Mouse (Mus musculus): ENCODE results near the gene 4932438A13Rik.

Gene 4932438A13Rik

GRCm38 (mm10) chr3:36862721-36863275, at the start of gene 4932438A13Rik:
Gene 4932438A13Rik, plus strand, starts transcription at chr3:36863104.
- H3K4me3 ChIP-seq (replicated peaks; ENCODE audit: low read length), result peak within 1 kb of the TSS; percentile 87
- H3K9me3 ChIP-seq (ENCODE audit: low read length), result 0 out of 2 replicates have a peak, but pooled peaks cover 8% of the 10 kb centered on the region
- peaks cover 3% of the 10 kb centered on the region; the same call in 1 of the 2 replicates for H3K4me1 ChIP-seq (replicated peaks; ENCODE audit: low read depth, low read length)
- H3K27me3 ChIP-seq (ENCODE audit: insufficient read depth, low read length), result no peaks in the 10 kb centered on the region
- peaks cover 13% of the 10 kb centered on the region for H3K36me3 ChIP-seq (ENCODE audit: insufficient read depth, low read length)
- TF ChIP-seq CTCF (conservative IDR thresholded peaks at IDR 0.05; ENCODE audit: low read length) (no peak), NANOG (IDR thresholded peaks at IDR 0.05; ENCODE audit: borderline replicate concordance, low read length) (no peak), POU5F1 (IDR thresholded peaks at IDR 0.05; ENCODE audit: borderline replicate concordance, low read length) (no peak)

- Histone ChIP-seq H3K4me1 (replicated peaks; ENCODE audit: low read depth, low read length) (no peaks in the 10 kb centered on the region), H3K27me3 (ENCODE audit: insufficient read depth, low read length) (no peaks in the 10 kb centered on the region), H3K9me3 (ENCODE audit: low read length) (no peaks in the 10 kb centered on the region), H3K4me3 (replicated peaks; ENCODE audit: low read length) (no peak overlapping the region), H3K36me3 (ENCODE audit: insufficient read depth, low read length) (no peaks in the 10 kb centered on the region)
- TF ChIP-seq POU5F1 (IDR thresholded peaks at IDR 0.05; ENCODE audit: borderline replicate concordance, low read length) (no peak), NANOG (IDR thresholded peaks at IDR 0.05; ENCODE audit: borderline replicate concordance, low read length) (no peak), CTCF (conservative IDR thresholded peaks at IDR 0.05; ENCODE audit: low read length) (no peak)
Measured at GRCm38 (mm10) chr3:36816633-36817032, 46.3 kb upstream of the 4932438A13Rik start.

- H3K36me3 ChIP-seq (ENCODE audit: insufficient read depth, low read length), result no peaks in the 10 kb centered on the region
- no peaks in the 10 kb centered on the region for H3K4me1 ChIP-seq (replicated peaks; ENCODE audit: low read depth, low read length)
- H3K9me3 ChIP-seq (ENCODE audit: low read length), result no peaks in the 10 kb centered on the region
- no peak overlapping the region for H3K4me3 ChIP-seq (replicated peaks; ENCODE audit: low read length)
- H3K27me3 ChIP-seq (ENCODE audit: insufficient read depth, low read length), result no peaks in the 10 kb centered on the region
- TF ChIP-seq NANOG (IDR thresholded peaks at IDR 0.05; ENCODE audit: borderline replicate concordance, low read length), result no peak
- TF ChIP-seq CTCF (conservative IDR thresholded peaks at IDR 0.05; ENCODE audit: low read length), result no peak
- TF ChIP-seq POU5F1 (IDR thresholded peaks at IDR 0.05; ENCODE audit: borderline replicate concordance, low read length), result no peak
Measured at GRCm38 (mm10) chr3:36819402-36819801, 43.5 kb upstream of the 4932438A13Rik start.

GRCm38 (mm10) chr3:36821037-36821436, 41.9 kb upstream of the 4932438A13Rik start:
- no peak overlapping the region for H3K4me3 ChIP-seq (replicated peaks; ENCODE audit: low read length)
- H3K36me3 ChIP-seq (ENCODE audit: insufficient read depth, low read length), result no peaks in the 10 kb centered on the region
- TF ChIP-seq POU5F1 (IDR thresholded peaks at IDR 0.05; ENCODE audit: borderline replicate concordance, low read length), result no peak
- TF ChIP-seq CTCF (conservative IDR thresholded peaks at IDR 0.05; ENCODE audit: low read length), result no peak
- no peak for TF ChIP-seq NANOG (IDR thresholded peaks at IDR 0.05; ENCODE audit: borderline replicate concordance, low read length)
- H3K9me3 ChIP-seq (ENCODE audit: low read length), result no peaks in the 10 kb centered on the region
- no peaks in the 10 kb centered on the region for H3K27me3 ChIP-seq (ENCODE audit: insufficient read depth, low read length)
- H3K4me1 ChIP-seq (replicated peaks; ENCODE audit: low read depth, low read length), result no peaks in the 10 kb centered on the region

GRCm38 (mm10) chr3:36825098-36825497, 37.8 kb upstream of the 4932438A13Rik start:
- no peaks in the 10 kb centered on the region for H3K36me3 ChIP-seq (ENCODE audit: insufficient read depth, low read length)

GRCm38 (mm10) chr3:36825554-36825953, 37.4 kb upstream of the 4932438A13Rik start:
- no peak for TF ChIP-seq POU5F1 (IDR thresholded peaks at IDR 0.05; ENCODE audit: borderline replicate concordance, low read length)
- no peak for TF ChIP-seq CTCF (conservative IDR thresholded peaks at IDR 0.05; ENCODE audit: low read length)
- TF ChIP-seq NANOG (IDR thresholded peaks at IDR 0.05; ENCODE audit: borderline replicate concordance, low read length), result no peak

More at GRCm38 (mm10) chr3:36825098-36825497, 37.8 kb upstream of the 4932438A13Rik start:
- Histone ChIP-seq H3K9me3 (ENCODE audit: low read length) (no peaks in the 10 kb centered on the region), H3K4me3 (replicated peaks; ENCODE audit: low read length) (no peak overlapping the region), H3K27me3 (ENCODE audit: insufficient read depth, low read length) (no peaks in the 10 kb centered on the region), H3K4me1 (replicated peaks; ENCODE audit: low read depth, low read length) (no peaks in the 10 kb centered on the region)
- TF ChIP-seq POU5F1 (IDR thresholded peaks at IDR 0.05; ENCODE audit: borderline replicate concordance, low read length), result no peak
- no peak for TF ChIP-seq CTCF (conservative IDR thresholded peaks at IDR 0.05; ENCODE audit: low read length)
- no peak for TF ChIP-seq NANOG (IDR thresholded peaks at IDR 0.05; ENCODE audit: borderline replicate concordance, low read length)

GRCm38 (mm10) chr3:36827274-36828025, 35.5 kb upstream of the 4932438A13Rik start:
- Histone ChIP-seq H3K4me3 (replicated peaks; ENCODE audit: low read length) (no peak overlapping the region), H3K27me3 (ENCODE audit: insufficient read depth, low read length) (no peaks in the 10 kb centered on the region), H3K36me3 (ENCODE audit: insufficient read depth, low read length) (no peaks in the 10 kb centered on the region), H3K4me1 (replicated peaks; ENCODE audit: low read depth, low read length) (no peaks in the 10 kb centered on the region), H3K9me3 (ENCODE audit: low read length) (no peaks in the 10 kb centered on the region)
- TF ChIP-seq POU5F1 (IDR thresholded peaks at IDR 0.05; ENCODE audit: borderline replicate concordance, low read length), result no peak
- TF ChIP-seq CTCF (conservative IDR thresholded peaks at IDR 0.05; ENCODE audit: low read length), result no peak
- TF ChIP-seq NANOG (IDR thresholded peaks at IDR 0.05; ENCODE audit: borderline replicate concordance, low read length), result no peak

More at GRCm38 (mm10) chr3:36825554-36825953, 37.4 kb upstream of the 4932438A13Rik start:
- no peaks in the 10 kb centered on the region for H3K9me3 ChIP-seq (ENCODE audit: low read length)
- no peaks in the 10 kb centered on the region for H3K36me3 ChIP-seq (ENCODE audit: insufficient read depth, low read length)
- H3K4me1 ChIP-seq (replicated peaks; ENCODE audit: low read depth, low read length), result no peaks in the 10 kb centered on the region
- H3K4me3 ChIP-seq (replicated peaks; ENCODE audit: low read length), result no peak overlapping the region
- no peaks in the 10 kb centered on the region for H3K27me3 ChIP-seq (ENCODE audit: insufficient read depth, low read length)

GRCm38 (mm10) chr3:36830218-36830617, 32.7 kb upstream of the 4932438A13Rik start:
- Histone ChIP-seq H3K9me3 (ENCODE audit: low read length) (no peaks in the 10 kb centered on the region), H3K27me3 (ENCODE audit: insufficient read depth, low read length) (no peaks in the 10 kb centered on the region), H3K4me1 (replicated peaks; ENCODE audit: low read depth, low read length) (no peaks in the 10 kb centered on the region), H3K36me3 (ENCODE audit: insufficient read depth, low read length) (no peaks in the 10 kb centered on the region), H3K4me3 (replicated peaks; ENCODE audit: low read length) (no peak overlapping the region)
- TF ChIP-seq NANOG (IDR thresholded peaks at IDR 0.05; ENCODE audit: borderline replicate concordance, low read length) (no peak), POU5F1 (IDR thresholded peaks at IDR 0.05; ENCODE audit: borderline replicate concordance, low read length) (no peak), CTCF (conservative IDR thresholded peaks at IDR 0.05; ENCODE audit: low read length) (no peak)
